Mouse (Mus musculus) heart, adult 18-20 months (tissue): ENCODE measurements around the gene Enkur. TPM values are rescaled to one million over a fixed set of nuclear protein-coding genes. Genes with fewer than 3 reads are reported as not detected.
A peak's percentile ranks its signal among the peaks of the same experiment; 100 is the strongest.
"Not testable (repeated sequence)": the region's sequence is repeated elsewhere in the genome, so short reads cannot be mapped to it uniquely, and the experiment has no call there.

Source experiments
- DNase-seq, 2 experiments: peaks; one replicate each; pipeline ENCODE4 v3.0.0; 2021 to 2022; ENCODE audit warnings: mixed read lengths in 1 of 2
- long read RNA-seq, 2 experiments: library from polyadenylated mRNA; stranded (forward); transcript quantifications; one replicate each; pipeline ENCODE4 v2.0.0; 2021
- total RNA-seq, 2 experiments: library from RNA; stranded (reverse); gene quantifications; 2 replicates each; pipeline ENCODE4 v1.2.3; 2021

Gene Enkur
- under 1 TPM; 0.37 to 0.87 TPM for total RNA-seq
- long read RNA-seq, experiment 1, result 0 reads
- long read RNA-seq, experiment 2, result 0 reads

- peak; percentile 98 to 100 for DNase-seq
Observed at GRCm38 (mm10) chr2:21204912-21205830, at the start of gene Enkur, which contains the start of gene Thnsl1. Gene Enkur (minus strand): TSS chr2:21205365. Gene Thnsl1 (plus strand): TSS chr2:21205724.

- no peak for DNase-seq
Observed at GRCm38 (mm10) chr2:21254308-21254707, 49.1 kb upstream of the Enkur start.

GRCm38 (mm10) chr2:21253644-21254043, 48.5 kb upstream of the Enkur start:
- no peak for DNase-seq

GRCm38 (mm10) chr2:21245477-21246102, 40.4 kb upstream of the Enkur start:
- DNase-seq, result no peak

- no peak for DNase-seq
Observed at GRCm38 (mm10) chr2:21244986-21245385, 39.8 kb upstream of the Enkur start.

- DNase-seq, result not testable (repeated sequence)
Observed at GRCm38 (mm10) chr2:21244104-21244503, 38.9 kb upstream of the Enkur start.

GRCm38 (mm10) chr2:21236846-21237245, 31.7 kb upstream of the Enkur start:
- peak in 1 of 2 experiments; percentile 13 for DNase-seq

GRCm38 (mm10) chr2:21235844-21236386, 30.8 kb upstream of the Enkur start:
- DNase-seq, result no peak

GRCm38 (mm10) chr2:21234871-21235648, 29.9 kb upstream of the Enkur start:
- peak; percentile 15 to 22 for DNase-seq

GRCm38 (mm10) chr2:21231147-21231546, 26.0 kb upstream of the Enkur start:
- no peak for DNase-seq

- DNase-seq, result no peak
Observed at GRCm38 (mm10) chr2:21230276-21230675, 25.1 kb upstream of the Enkur start.

GRCm38 (mm10) chr2:21222453-21223384, 17.6 kb upstream of the Enkur start:
- DNase-seq, result no peak

- DNase-seq, result no peak
Observed at GRCm38 (mm10) chr2:21215284-21215683, 10.1 kb upstream of the Enkur start.

- DNase-seq, result no peak
Observed at GRCm38 (mm10) chr2:21214322-21214721, 9.2 kb upstream of the Enkur start.

- DNase-seq, result no peak
Observed at GRCm38 (mm10) chr2:21211361-21211760, 6.2 kb upstream of the Enkur start.

GRCm38 (mm10) chr2:21206278-21206677, 1.1 kb upstream of the Enkur start:
- no peak for DNase-seq

- DNase-seq, result no peak
Observed at GRCm38 (mm10) chr2:21205831-21206159, 630 bp upstream of the Enkur start.

- DNase-seq, result peak; percentile 57 to 64
Observed at GRCm38 (mm10) chr2:21202754-21203153, 2.4 kb downstream of the Enkur start.

GRCm38 (mm10) chr2:21199051-21199450, 6.1 kb downstream of the Enkur start:
- no peak for DNase-seq

- no peak for DNase-seq
Observed at GRCm38 (mm10) chr2:21195233-21195632, 9.9 kb downstream of the Enkur start.

GRCm38 (mm10) chr2:21191232-21191631, 13.9 kb downstream of the Enkur start:
- DNase-seq, result no peak
